Mouse (Mus musculus) neural tube, embryonic 15.5 days (tissue): Measurements from ENCODE around the gene Polr1d. TPM values are rescaled to one million over a fixed set of nuclear protein-coding genes. Genes with fewer than 3 reads are reported as not detected.

Experiments
- ATAC-seq: fragments of 200-750 bp; cut with Nextera tagmentation; 2 replicates; pipeline ENCODE4 v1.8.0; 2017; ENCODE audit warnings: mild to moderate bottlenecking, moderate TSS enrichment, moderate library complexity; ENCODE audit not compliant: low FRiP score
- H3K27ac ChIP-seq: fragments of 300-500 bp; sonication (generic); replicated peaks from 2 replicates; pipeline ENCODE4 v1.5.1; 2015; ENCODE audit warnings: mild to moderate bottlenecking, inconsistent platforms
- H3K27me3 ChIP-seq: fragments of 300-500 bp; sonication (generic); replicated peaks from 2 replicates; pipeline ENCODE4 v1.6.1; 2015; ENCODE audit warnings: inconsistent platforms
- H3K36me3 ChIP-seq: fragments of 300-500 bp; sonication (generic); 2 replicates; pipeline ENCODE4 v1.6.1; 2015; ENCODE audit warnings: inconsistent platforms
- H3K4me1 ChIP-seq: fragments of 300-500 bp; sonication (generic); 2 replicates; pipeline ENCODE4 v1.6.1; 2015; ENCODE audit warnings: inconsistent platforms
- H3K4me2 ChIP-seq: fragments of 300-500 bp; sonication (generic); 2 replicates; pipeline ENCODE4 v1.6.1; 2015; ENCODE audit warnings: inconsistent platforms, mild to moderate bottlenecking, moderate library complexity
- H3K4me3 ChIP-seq: fragments of 300-500 bp; sonication (generic); replicated peaks from 2 replicates; pipeline ENCODE4 v1.5.1; 2015; ENCODE audit warnings: mild to moderate bottlenecking, inconsistent platforms
- H3K9ac ChIP-seq: fragments of 300-500 bp; sonication (generic); replicated peaks from 2 replicates; pipeline ENCODE4 v1.6.1; 2015; ENCODE audit warnings: mild to moderate bottlenecking, inconsistent platforms
- H3K9me3 ChIP-seq: fragments of 300-500 bp; sonication (generic); replicated peaks from 2 replicates; pipeline ENCODE4 v1.6.1; 2016; ENCODE audit warnings: inconsistent platforms
- WGBS: fragments of 180-500 bp; shearing (Covaris S2); methylation state at CpG from one replicate; pipeline ENCODE4 v1.1.7; 2015; ENCODE audit warnings: mixed read lengths; 5-methylcytosine and 5-hydroxymethylcytosine counted together
- polyA plus RNA-seq: library from polyadenylated mRNA; unstranded; fragments of >200 nt; fragmentation: Nextera tagmentation; extraction: Ambion mirVana; gene quantifications from 2 replicates; pipeline ENCODE4 v1.2.1, GENCODE M21; 2015

Gene Polr1d
- polyA plus RNA-seq, 1 experiment from 2014 or later, result 106 TPM

GRCm38 (mm10) chr5:147045929-147046328 lies 30.9 kb upstream of the Polr1d start:
- Histone ChIP-seq H3K27me3 (no peaks in the 10 kb centered on the region), H3K4me3 (no peak overlapping the region), H3K4me2 (no peak overlapping the region), H3K9ac (no peak overlapping the region), H3K9me3 (no peaks in the 10 kb centered on the region), H3K27ac (no peak overlapping the region), H3K36me3 (no peaks in the 10 kb centered on the region), H3K4me1 (peaks cover 27% of the 10 kb centered on the region)
- ATAC-seq, result no peak
- 49% methylated on average over 11 of the region's 11 CpGs for WGBS

DNA sequence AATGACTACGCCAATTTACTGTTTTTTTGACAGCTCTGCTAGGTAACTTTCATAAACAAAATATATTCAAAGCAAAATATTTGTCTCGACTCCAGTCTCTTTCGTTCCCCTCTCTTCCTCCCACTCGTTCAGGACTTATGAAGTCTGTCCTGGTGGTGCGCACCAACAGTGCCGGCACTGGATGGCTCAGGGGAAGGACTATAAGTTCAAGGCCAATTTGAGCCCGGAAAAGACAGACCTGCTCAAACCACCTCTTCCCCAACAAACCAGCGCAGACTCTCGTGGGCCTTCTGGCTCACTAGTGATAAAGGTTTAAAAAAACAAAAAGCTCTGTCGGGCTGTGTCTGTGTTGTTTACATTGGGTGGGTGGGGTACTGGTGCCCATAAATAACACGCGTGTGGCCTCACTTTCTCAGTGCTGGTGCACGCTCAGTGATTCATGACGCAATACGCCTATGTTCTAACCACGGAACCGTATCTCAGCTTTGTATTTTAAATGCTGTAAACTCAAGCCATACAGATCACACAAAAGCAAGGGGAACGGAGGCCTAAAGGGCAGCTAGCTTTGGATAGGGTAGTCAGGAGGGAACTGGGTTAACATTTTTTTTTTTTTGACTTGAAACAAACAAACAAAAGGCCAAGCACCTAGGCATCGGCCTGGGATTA lies 27.2 kb upstream of the Polr1d start:
- no peaks in the 10 kb centered on the region for H3K36me3 ChIP-seq
- no peak overlapping the region for H3K27ac ChIP-seq
- H3K4me3 ChIP-seq, result no peak overlapping the region
- no peaks in the 10 kb centered on the region for H3K27me3 ChIP-seq
- H3K4me2 ChIP-seq, result no peak overlapping the region
- no peaks in the 10 kb centered on the region for H3K9me3 ChIP-seq
- H3K9ac ChIP-seq, result no peak overlapping the region
- ATAC-seq, result no peak
- WGBS, result 66% methylated on average over 19 of the region's 19 CpGs
- H3K4me1 ChIP-seq, result peaks cover 21% of the 10 kb centered on the region

- Histone ChIP-seq H3K9me3 (no peaks in the 10 kb centered on the region), H3K36me3 (no peaks in the 10 kb centered on the region), H3K9ac (no peak overlapping the region), H3K27me3 (no peaks in the 10 kb centered on the region), H3K4me2 (peak overlapping the region; percentile 7; the same call in 1 of the 2 replicates), H3K27ac (no peak overlapping the region), H3K4me3 (no peak overlapping the region), H3K4me1 (peaks cover 18% of the 10 kb centered on the region)
- no peak for ATAC-seq
- 83% methylated on average over 13 of the region's 13 CpGs for WGBS
These were observed 25.9 kb upstream of the Polr1d start for GRCm38 (mm10) chr5:147050816-147051499.

DNA sequence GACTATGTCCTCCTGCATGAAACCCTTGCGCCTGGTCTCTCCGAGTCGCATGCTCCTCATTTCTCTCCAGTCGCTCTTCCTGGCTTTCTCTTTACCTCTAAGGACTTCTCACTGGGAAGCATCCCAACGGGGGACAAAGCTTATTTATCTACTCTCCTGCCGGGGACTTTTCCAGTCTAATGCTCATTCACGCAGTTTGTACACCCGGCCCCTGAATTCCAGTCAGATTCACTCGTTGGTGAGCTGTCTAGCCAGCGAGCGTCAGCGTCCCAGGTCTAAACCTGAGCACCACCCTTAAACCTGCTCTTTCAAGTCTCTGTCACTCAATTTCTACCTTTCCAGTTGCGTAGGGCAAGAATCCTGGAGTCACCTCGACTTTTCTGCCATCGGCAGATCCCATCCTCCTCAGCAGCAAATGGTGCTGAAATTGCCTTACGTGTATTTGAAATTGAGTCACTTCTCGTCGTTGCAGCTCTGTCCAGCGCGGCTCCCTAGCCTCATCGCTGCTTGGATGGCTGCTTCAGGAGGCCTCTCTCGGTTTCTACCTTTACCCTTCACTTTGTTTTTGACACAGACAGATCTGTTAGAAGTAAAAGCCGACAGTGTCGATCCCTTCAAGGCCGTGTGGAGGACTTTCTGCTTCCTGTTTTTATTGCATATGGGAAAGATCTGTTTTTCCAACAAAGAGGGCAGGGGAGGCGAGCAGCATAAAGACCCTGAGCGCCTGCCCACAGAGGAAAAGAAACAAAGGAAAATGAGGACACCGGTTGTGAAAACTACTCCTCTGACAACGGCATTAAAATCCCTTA lies 25.1 kb upstream of the Polr1d start:
- WGBS, result 45% methylated on average over 29 of the region's 29 CpGs
- no peak for ATAC-seq
- Histone ChIP-seq H3K4me1 (peaks cover 15% of the 10 kb centered on the region), H3K4me2 (peak overlapping the region; percentile 7; the same call in 1 of the 2 replicates), H3K9me3 (no peaks in the 10 kb centered on the region), H3K27me3 (no peaks in the 10 kb centered on the region), H3K36me3 (no peaks in the 10 kb centered on the region), H3K4me3 (no peak overlapping the region), H3K27ac (no peak overlapping the region), H3K9ac (no peak overlapping the region)

GRCm38 (mm10) chr5:147052309-147052558 lies 24.6 kb upstream of the Polr1d start:
- peak; percentile 41; the same call in 1 of the 2 replicates for ATAC-seq
- Histone ChIP-seq H3K9ac (no peak overlapping the region), H3K27me3 (no peaks in the 10 kb centered on the region)

GRCm38 (mm10) chr5:147053071-147053470 lies 23.8 kb upstream of the Polr1d start:
- no peaks in the 10 kb centered on the region for H3K27me3 ChIP-seq
- H3K4me2 ChIP-seq, result no peak overlapping the region
- H3K4me3 ChIP-seq, result no peak overlapping the region
- no peaks in the 10 kb centered on the region for H3K9me3 ChIP-seq
- H3K9ac ChIP-seq, result no peak overlapping the region
- H3K36me3 ChIP-seq, result no peaks in the 10 kb centered on the region
- no peak for ATAC-seq
- 89% methylated on average over 6 of the region's 6 CpGs for WGBS
- H3K27ac ChIP-seq, result no peak overlapping the region
- peaks cover 15% of the 10 kb centered on the region for H3K4me1 ChIP-seq

More at GRCm38 (mm10) chr5:147052309-147052558, 24.6 kb upstream of the Polr1d start:
- Histone ChIP-seq H3K27ac (no peak overlapping the region), H3K4me2 (no peak overlapping the region), H3K4me1 (peaks cover 15% of the 10 kb centered on the region), H3K36me3 (no peaks in the 10 kb centered on the region), H3K9me3 (no peaks in the 10 kb centered on the region), H3K4me3 (no peak overlapping the region)
- WGBS, result 49% methylated on average over 4 of the region's 4 CpGs

- Histone ChIP-seq H3K27me3 (no peaks in the 10 kb centered on the region), H3K27ac (no peak overlapping the region), H3K4me1 (peaks cover 15% of the 10 kb centered on the region), H3K4me2 (no peak overlapping the region), H3K9me3 (no peaks in the 10 kb centered on the region), H3K9ac (no peak overlapping the region), H3K36me3 (no peaks in the 10 kb centered on the region), H3K4me3 (no peak overlapping the region)
- WGBS, result 83% methylated on average over 3 of the region's 3 CpGs
- ATAC-seq, result no peak
These were observed 23.4 kb upstream of the Polr1d start for GRCm38 (mm10) chr5:147053481-147053880.

DNA sequence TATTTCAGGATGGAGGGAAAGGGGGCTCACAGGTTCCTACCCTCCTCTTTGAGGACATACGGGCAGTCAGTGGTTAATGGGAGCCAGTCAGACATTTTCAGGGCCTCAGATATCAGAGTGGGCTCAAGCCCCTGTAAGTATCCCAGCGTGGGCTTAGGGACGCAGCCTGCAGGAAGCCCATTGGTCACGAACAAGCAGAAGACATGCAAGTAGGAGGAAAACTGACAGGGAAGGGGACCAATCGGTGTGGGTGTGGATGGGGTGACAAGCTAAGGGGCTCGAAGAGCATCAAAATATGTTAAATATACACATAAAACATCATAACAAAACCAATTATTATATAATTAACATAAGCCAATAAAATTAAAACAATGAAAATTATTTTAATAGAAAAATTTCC lies 22.5 kb upstream of the Polr1d start:
- no peaks in the 10 kb centered on the region for H3K27me3 ChIP-seq
- 87% methylated on average over 6 of the region's 6 CpGs for WGBS
- no peak for ATAC-seq

DNA sequence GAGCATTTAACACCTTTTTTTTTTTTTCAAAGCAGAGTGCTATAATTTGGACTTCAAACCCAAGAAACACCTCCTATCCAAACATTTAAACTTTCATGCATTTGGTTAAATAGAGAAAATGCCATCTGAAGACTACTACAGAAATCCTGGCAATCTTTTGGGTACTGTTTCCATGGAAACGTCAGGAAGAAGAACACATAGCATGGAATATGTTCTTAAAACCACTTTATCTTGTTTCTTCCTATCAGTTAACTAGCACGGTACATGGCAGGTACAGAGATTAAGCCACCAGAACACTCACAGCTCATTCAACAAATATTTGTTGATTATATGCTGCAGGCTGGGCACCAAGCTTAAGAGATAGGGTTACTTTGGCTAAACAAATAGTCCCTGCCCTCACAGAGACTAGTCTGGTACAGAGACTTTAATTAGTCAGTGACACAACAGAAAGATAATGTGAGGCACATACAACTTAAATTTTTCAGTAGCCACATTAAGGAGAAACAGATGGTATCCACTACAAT lies 22.0 kb upstream of the Polr1d start:
- no peak for ATAC-seq
- Histone ChIP-seq H3K36me3 (no peaks in the 10 kb centered on the region), H3K9ac (no peak overlapping the region), H3K9me3 (no peaks in the 10 kb centered on the region), H3K4me2 (no peak overlapping the region), H3K27ac (no peak overlapping the region), H3K4me3 (no peak overlapping the region), H3K4me1 (peaks cover 15% of the 10 kb centered on the region), H3K27me3 (no peaks in the 10 kb centered on the region)
- WGBS, result 83% methylated on average over 2 of the region's 2 CpGs

More for the DNA sequence above, 22.5 kb upstream of the Polr1d start:
- no peaks in the 10 kb centered on the region for H3K9me3 ChIP-seq
- H3K9ac ChIP-seq, result no peak overlapping the region
- no peak overlapping the region for H3K4me3 ChIP-seq
- no peaks in the 10 kb centered on the region for H3K36me3 ChIP-seq
- no peak overlapping the region for H3K27ac ChIP-seq
- H3K4me1 ChIP-seq, result peaks cover 15% of the 10 kb centered on the region
- no peak overlapping the region for H3K4me2 ChIP-seq

DNA sequence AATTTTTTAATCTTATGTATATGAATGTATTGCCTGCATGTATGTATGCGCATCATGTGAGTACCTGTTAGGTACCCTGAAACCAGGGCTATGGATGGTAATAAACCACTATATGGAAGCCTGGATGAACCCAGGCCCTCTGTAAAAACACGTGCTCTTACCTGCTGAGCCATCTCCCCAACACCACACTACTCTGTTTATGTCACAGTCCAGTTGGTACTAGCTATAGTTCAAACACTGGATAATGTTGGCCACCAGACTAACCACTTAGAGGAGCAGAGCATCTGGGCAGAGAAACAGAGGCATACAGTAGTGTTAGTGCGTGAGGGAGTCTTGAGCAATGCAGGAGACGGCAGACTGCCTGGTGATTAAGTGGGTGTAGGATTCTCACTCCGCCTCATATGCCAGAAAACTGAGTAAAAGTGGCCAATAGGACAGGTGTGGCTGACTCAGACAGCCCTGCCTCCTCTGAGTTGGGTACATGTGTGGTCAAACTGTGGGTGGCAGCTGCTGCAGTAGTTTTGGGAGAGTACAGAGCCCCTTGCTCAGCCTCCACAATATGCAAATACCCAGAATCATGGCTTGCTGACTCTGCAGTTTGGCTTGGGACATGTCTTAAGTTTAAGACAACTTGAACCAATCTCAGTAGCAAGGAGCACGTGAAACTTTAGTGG lies 21.1 kb upstream of the Polr1d start:
- Histone ChIP-seq H3K4me1 (peaks cover 15% of the 10 kb centered on the region), H3K36me3 (no peaks in the 10 kb centered on the region), H3K4me2 (no peak overlapping the region), H3K9me3 (no peaks in the 10 kb centered on the region), H3K27ac (no peak overlapping the region), H3K9ac (no peak overlapping the region), H3K4me3 (no peak overlapping the region), H3K27me3 (no peaks in the 10 kb centered on the region)
- WGBS, result 86% methylated on average over 6 of the region's 6 CpGs
- no peak for ATAC-seq

DNA sequence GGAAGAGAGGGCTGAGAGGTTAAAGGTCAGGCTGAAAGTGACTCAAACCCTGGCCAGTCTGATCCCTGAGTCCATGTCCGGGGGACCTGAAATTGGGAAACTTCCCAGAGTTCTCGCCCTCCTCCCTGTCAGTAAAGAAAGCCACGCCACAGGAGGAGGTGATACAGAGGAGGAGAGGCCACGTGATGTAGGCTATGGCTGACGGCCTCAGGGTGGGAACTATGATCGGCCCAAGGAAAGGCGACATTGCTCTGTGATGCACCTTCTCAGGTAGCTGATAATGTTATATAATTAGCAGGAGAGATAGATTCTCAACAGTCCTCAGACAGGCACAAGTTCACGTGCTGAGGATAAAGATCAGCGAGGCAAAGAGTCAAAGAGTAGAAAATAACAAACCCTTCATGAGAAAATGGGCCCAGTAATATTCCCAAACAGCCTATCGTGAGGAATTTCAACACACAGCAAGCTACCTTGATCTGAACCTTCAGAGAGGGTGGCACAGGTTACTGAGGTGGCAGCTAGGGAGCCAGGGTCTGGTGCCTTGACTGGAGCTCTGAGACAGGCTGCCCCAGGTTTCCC lies 20.0 kb upstream of the Polr1d start:
- H3K27me3 ChIP-seq, result no peaks in the 10 kb centered on the region
- no peak overlapping the region for H3K4me2 ChIP-seq
- WGBS, result 92% methylated on average over 10 of the region's 10 CpGs
- H3K9me3 ChIP-seq, result no peaks in the 10 kb centered on the region
- H3K9ac ChIP-seq, result no peak overlapping the region
- ATAC-seq, result no peak
- H3K4me3 ChIP-seq, result no peak overlapping the region
- peaks cover 7% of the 10 kb centered on the region for H3K4me1 ChIP-seq
- H3K36me3 ChIP-seq, result no peaks in the 10 kb centered on the region
- no peak overlapping the region for H3K27ac ChIP-seq
